Mouse (Mus musculus) C2C12 (cell line): ENCODE results near the gene Ndufv1.

Experiments used
- CEBPB ChIP-seq: IDR thresholded peaks from one replicate; pipeline ENCODE4 v1.6.1; 2011; ENCODE audit warnings: low read depth, mild to moderate bottlenecking, control low read depth, moderate library complexity
- CTCF ChIP-seq: IDR thresholded peaks from one replicate; pipeline ENCODE4 v1.5.1; 2011; ENCODE audit not compliant: control insufficient read depth, insufficient read depth, insufficient read length
- FOSL1 ChIP-seq: IDR thresholded peaks from one replicate; pipeline ENCODE4 v1.8.0; 2011; ENCODE audit warnings: mild to moderate bottlenecking, low read length; ENCODE audit not compliant: poor library complexity, insufficient read depth, severe bottlenecking
- MAX ChIP-seq: IDR thresholded peaks from one replicate; pipeline ENCODE4 v1.6.1; 2011; ENCODE audit warnings: mild to moderate bottlenecking, control low read depth
- MYOD1 ChIP-seq: IDR thresholded peaks from one replicate; pipeline ENCODE4 v1.6.1; 2011; ENCODE audit warnings: low read depth; ENCODE audit not compliant: control insufficient read depth, insufficient read length
- MYOG ChIP-seq: IDR thresholded peaks from one replicate; pipeline ENCODE4 v1.6.1; 2011; ENCODE audit not compliant: control insufficient read depth, insufficient read length; ENCODE audit errors: extremely low read depth
- USF1 ChIP-seq: IDR thresholded peaks from one replicate; pipeline ENCODE4 v1.6.1; 2011; ENCODE audit warnings: low read depth, mild to moderate bottlenecking, control low read depth, moderate library complexity

DNA sequence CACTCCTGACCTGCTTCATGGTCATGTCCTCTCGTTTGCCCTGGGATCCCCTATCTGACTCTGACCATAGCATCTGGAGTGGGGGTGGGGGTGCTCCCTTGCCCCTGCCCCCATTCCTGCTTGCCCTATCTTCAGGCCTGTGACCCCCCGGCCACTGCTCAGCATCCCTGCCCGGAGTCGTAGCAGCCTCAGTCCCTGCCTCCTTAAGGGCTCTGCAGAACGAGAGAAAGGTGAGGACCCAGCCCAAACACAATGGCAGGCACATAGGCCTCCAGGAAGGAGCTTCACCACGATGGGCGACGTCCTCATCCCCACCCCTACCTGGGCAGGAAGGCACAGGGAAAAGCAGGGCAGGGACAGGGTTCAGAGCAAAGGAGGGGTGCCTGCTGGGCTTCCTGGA lies 14.3 kb downstream of the Ndufv1 start:
- TF ChIP-seq CTCF (no peak), USF1 (no peak), MYOD1 (no peak), MYOG (no peak), MAX (no peak), FOSL1 (no peak), CEBPB (no peak)
